Mouse (Mus musculus): ENCODE results near the gene Naxd. TPM values are rescaled to one million over a fixed set of nuclear protein-coding genes. Genes with fewer than 3 reads are reported as not detected.
"Not testable (repeated sequence)": the region's sequence is repeated elsewhere in the genome, so short reads cannot be mapped to it uniquely, and the experiment has no call there.

Gene Naxd
- polyA plus RNA-seq, 1 experiment = 105 TPM

- no peak for TF ChIP-seq POLR2A (IDR thresholded peaks at IDR 0.05; ENCODE audit: borderline replicate concordance, insufficient read depth, low read length)
- TF ChIP-seq CTCF (IDR thresholded peaks at IDR 0.05; ENCODE audit: borderline replicate concordance, insufficient read depth, low read depth, low read length) = no peak
- no peak for DNase-seq
- Histone ChIP-seq H3K4me1 (ENCODE audit: control insufficient read depth, insufficient read depth, low read length) (no peaks in the 10 kb centered on the region), H3K27me3 (ENCODE audit: control insufficient read depth, insufficient read depth, low read length) (peaks cover 2% of the 10 kb centered on the region; the same call in 1 of the 2 replicates), H3K4me3 (replicated peaks; ENCODE audit: insufficient read depth, low read depth, low read length) (no peak overlapping the region), H3K27ac (ENCODE audit: insufficient read depth, low read length) (no peak overlapping the region)
- 58% methylated on average over 3 of the region's 3 CpGs for WGBS
Observed at GRCm38 (mm10) chr8:11481876-11482275, 15.4 kb upstream of the Naxd start.

- WGBS = 75% methylated on average over 3 of the region's 3 CpGs
- Histone ChIP-seq H3K27ac (ENCODE audit: insufficient read depth, low read length) (no peak overlapping the region), H3K4me3 (replicated peaks; ENCODE audit: insufficient read depth, low read depth, low read length) (no peak overlapping the region), H3K27me3 (ENCODE audit: control insufficient read depth, insufficient read depth, low read length) (peaks cover 2% of the 10 kb centered on the region; the same call in 1 of the 2 replicates), H3K4me1 (ENCODE audit: control insufficient read depth, insufficient read depth, low read length) (no peaks in the 10 kb centered on the region)
- TF ChIP-seq POLR2A (IDR thresholded peaks at IDR 0.05; ENCODE audit: borderline replicate concordance, insufficient read depth, low read length) = no peak
- TF ChIP-seq CTCF (IDR thresholded peaks at IDR 0.05; ENCODE audit: borderline replicate concordance, insufficient read depth, low read depth, low read length) = no peak
- DNase-seq = no peak
Observed at GRCm38 (mm10) chr8:11482537-11482936, 14.8 kb upstream of the Naxd start.

GRCm38 (mm10) chr8:11486142-11486541 lies 11.2 kb upstream of the Naxd start:
- Histone ChIP-seq H3K4me3 (replicated peaks; ENCODE audit: insufficient read depth, low read depth, low read length) (no peak overlapping the region), H3K27ac (ENCODE audit: insufficient read depth, low read length) (no peak overlapping the region), H3K4me1 (ENCODE audit: control insufficient read depth, insufficient read depth, low read length) (no peaks in the 10 kb centered on the region), H3K27me3 (ENCODE audit: control insufficient read depth, insufficient read depth, low read length) (no peaks in the 10 kb centered on the region)
- DNase-seq = peak; percentile 44 to 57
- TF ChIP-seq CTCF (IDR thresholded peaks at IDR 0.05; ENCODE audit: borderline replicate concordance, insufficient read depth, low read depth, low read length) = peak; percentile 77
- TF ChIP-seq POLR2A (IDR thresholded peaks at IDR 0.05; ENCODE audit: borderline replicate concordance, insufficient read depth, low read length) = no peak
- WGBS = 19% methylated on average over 7 of the region's 7 CpGs

- H3K4me1 ChIP-seq (ENCODE audit: control insufficient read depth, insufficient read depth, low read length) = no peaks in the 10 kb centered on the region
- H3K27ac ChIP-seq (ENCODE audit: insufficient read depth, low read length) = no peak overlapping the region
- WGBS = 68% methylated on average over 4 of the region's 4 CpGs
Observed at GRCm38 (mm10) chr8:11487229-11487628, 10.1 kb upstream of the Naxd start.

GRCm38 (mm10) chr8:11492340-11492739 lies 5.0 kb upstream of the Naxd start:
- H3K4me3 ChIP-seq (replicated peaks; ENCODE audit: insufficient read depth, low read depth, low read length); H3K27me3 ChIP-seq (ENCODE audit: control insufficient read depth, insufficient read depth, low read length); DNase-seq; H3K4me1 ChIP-seq (ENCODE audit: control insufficient read depth, insufficient read depth, low read length); H3K27ac ChIP-seq (ENCODE audit: insufficient read depth, low read length): not testable (repeated sequence)
- 82% methylated on average over 2 of the region's 2 CpGs for WGBS

More at GRCm38 (mm10) chr8:11487229-11487628, 10.1 kb upstream of the Naxd start:
- no peak for TF ChIP-seq POLR2A (IDR thresholded peaks at IDR 0.05; ENCODE audit: borderline replicate concordance, insufficient read depth, low read length)
- TF ChIP-seq CTCF (IDR thresholded peaks at IDR 0.05; ENCODE audit: borderline replicate concordance, insufficient read depth, low read depth, low read length) = no peak
- DNase-seq = no peak
- H3K27me3 ChIP-seq (ENCODE audit: control insufficient read depth, insufficient read depth, low read length) = no peaks in the 10 kb centered on the region
- H3K4me3 ChIP-seq (replicated peaks; ENCODE audit: insufficient read depth, low read depth, low read length) = no peak overlapping the region

- Histone ChIP-seq H3K4me3 (replicated peaks; ENCODE audit: insufficient read depth, low read depth, low read length) (no peak overlapping the region), H3K27me3 (ENCODE audit: control insufficient read depth, insufficient read depth, low read length) (no peaks in the 10 kb centered on the region), H3K4me1 (ENCODE audit: control insufficient read depth, insufficient read depth, low read length) (peaks cover 5% of the 10 kb centered on the region; the same call in 1 of the 2 replicates), H3K27ac (ENCODE audit: insufficient read depth, low read length) (no peak overlapping the region)
- 76% methylated on average over 12 of the region's 12 CpGs for WGBS
- DNase-seq = no peak
- no peak for TF ChIP-seq CTCF (IDR thresholded peaks at IDR 0.05; ENCODE audit: borderline replicate concordance, insufficient read depth, low read depth, low read length)
- TF ChIP-seq POLR2A (IDR thresholded peaks at IDR 0.05; ENCODE audit: borderline replicate concordance, insufficient read depth, low read length) = no peak
Observed at GRCm38 (mm10) chr8:11498281-11498680, 975 bp downstream of the Naxd start.

GRCm38 (mm10) chr8:11498786-11499485 lies 1.6 kb downstream of the Naxd start:
- TF ChIP-seq POLR2A (IDR thresholded peaks at IDR 0.05; ENCODE audit: borderline replicate concordance, insufficient read depth, low read length) (no peak), CTCF (IDR thresholded peaks at IDR 0.05; ENCODE audit: borderline replicate concordance, insufficient read depth, low read depth, low read length) (no peak)
- Histone ChIP-seq H3K27ac (ENCODE audit: insufficient read depth, low read length) (no peak overlapping the region), H3K27me3 (ENCODE audit: control insufficient read depth, insufficient read depth, low read length) (no peaks in the 10 kb centered on the region), H3K4me1 (ENCODE audit: control insufficient read depth, insufficient read depth, low read length) (peaks cover 5% of the 10 kb centered on the region; the same call in 1 of the 2 replicates), H3K4me3 (replicated peaks; ENCODE audit: insufficient read depth, low read depth, low read length) (no peak overlapping the region)
- 93% methylated on average over 4 of the region's 4 CpGs for WGBS
- DNase-seq = no peak

GRCm38 (mm10) chr8:11503476-11504232 lies 6.3 kb downstream of the Naxd start:
- Histone ChIP-seq H3K4me1 (ENCODE audit: control insufficient read depth, insufficient read depth, low read length) (0 out of 2 replicates have a peak, but pooled peaks cover 2% of the 10 kb centered on the region), H3K4me3 (replicated peaks; ENCODE audit: insufficient read depth, low read depth, low read length) (no peak overlapping the region), H3K27me3 (ENCODE audit: control insufficient read depth, insufficient read depth, low read length) (no peaks in the 10 kb centered on the region), H3K27ac (ENCODE audit: insufficient read depth, low read length) (no peak overlapping the region)
- 78% methylated on average over 13 of the region's 13 CpGs for WGBS
- no peak for DNase-seq
- TF ChIP-seq CTCF (IDR thresholded peaks at IDR 0.05; ENCODE audit: borderline replicate concordance, insufficient read depth, low read depth, low read length) (no peak), POLR2A (IDR thresholded peaks at IDR 0.05; ENCODE audit: borderline replicate concordance, insufficient read depth, low read length) (no peak)
